Mouse (Mus musculus) C2C12 (cell line): ENCODE measurements around the gene Mea1.

Experiments
- CEBPB ChIP-seq: IDR thresholded peaks from one replicate; pipeline ENCODE4 v1.6.1; 2011; ENCODE audit warnings: low read depth, mild to moderate bottlenecking, control low read depth, moderate library complexity
- CTCF ChIP-seq: IDR thresholded peaks from one replicate; pipeline ENCODE4 v1.5.1; 2011; ENCODE audit not compliant: control insufficient read depth, insufficient read depth, insufficient read length
- FOSL1 ChIP-seq: IDR thresholded peaks from one replicate; pipeline ENCODE4 v1.8.0; 2011; ENCODE audit warnings: mild to moderate bottlenecking, low read length; ENCODE audit not compliant: poor library complexity, insufficient read depth, severe bottlenecking
- MYOD1 ChIP-seq: IDR thresholded peaks from one replicate; pipeline ENCODE4 v1.6.1; 2011; ENCODE audit warnings: low read depth; ENCODE audit not compliant: control insufficient read depth, insufficient read length
- MYOG ChIP-seq: IDR thresholded peaks from one replicate; pipeline ENCODE4 v1.6.1; 2011; ENCODE audit not compliant: control insufficient read depth, insufficient read length; ENCODE audit errors: extremely low read depth

- TF ChIP-seq CTCF (no peak), MYOD1 (no peak), FOSL1 (no peak), CEBPB (no peak), MYOG (no peak)
These were observed 48.7 kb downstream of the Mea1 start for GRCm38 (mm10) chr17:46727271-46727670.
